Mouse (Mus musculus) cerebellum, postnatal 14 days (tissue): Measurements from ENCODE around the gene Gm20918.
"Not testable (repeated sequence)": the region's sequence is repeated elsewhere in the genome, so short reads cannot be mapped to it uniquely, and the experiment has no call there.

Experiments
- DNase-seq, 2 experiments: peaks; one replicate each; pipeline ENCODE4 v3.0.0; 2021; ENCODE audit warnings: mixed read lengths in 2 of 2

Gene Gm20918

GRCm38 (mm10) chrY:5043637-5044036 lies at the start of gene Gm20918:
Gene Gm20918, plus strand, starts transcription at chrY:5043937.
- DNase-seq, result not testable (repeated sequence)
